Mouse (Mus musculus): ENCODE results near the gene Kbtbd8.

The Kbtbd8 gene

DNA sequence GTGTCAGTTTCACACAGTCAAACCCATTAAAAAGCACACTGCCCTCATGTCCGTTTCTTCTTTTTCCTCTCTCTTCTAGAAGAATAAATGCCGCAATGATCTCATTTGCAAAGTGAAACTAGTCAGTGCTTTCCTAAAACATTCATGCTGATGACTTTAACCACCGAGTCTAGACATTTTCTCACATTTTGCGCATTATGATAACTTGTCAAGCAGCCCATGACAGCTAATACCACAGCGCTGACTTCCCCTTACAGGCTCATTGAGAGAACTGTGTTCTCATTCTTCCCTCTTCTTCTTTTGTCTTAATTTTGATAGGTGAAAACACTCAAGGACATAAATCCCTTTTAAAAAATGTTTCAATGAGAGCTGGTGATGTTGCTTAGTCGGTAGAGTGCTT lies 52.4 kb downstream of the Kbtbd8 start:
- DNase-seq (ENCODE audit: inconsistent age in 2 of 2, low spot score in 1 of 2) = no peak

DNA sequence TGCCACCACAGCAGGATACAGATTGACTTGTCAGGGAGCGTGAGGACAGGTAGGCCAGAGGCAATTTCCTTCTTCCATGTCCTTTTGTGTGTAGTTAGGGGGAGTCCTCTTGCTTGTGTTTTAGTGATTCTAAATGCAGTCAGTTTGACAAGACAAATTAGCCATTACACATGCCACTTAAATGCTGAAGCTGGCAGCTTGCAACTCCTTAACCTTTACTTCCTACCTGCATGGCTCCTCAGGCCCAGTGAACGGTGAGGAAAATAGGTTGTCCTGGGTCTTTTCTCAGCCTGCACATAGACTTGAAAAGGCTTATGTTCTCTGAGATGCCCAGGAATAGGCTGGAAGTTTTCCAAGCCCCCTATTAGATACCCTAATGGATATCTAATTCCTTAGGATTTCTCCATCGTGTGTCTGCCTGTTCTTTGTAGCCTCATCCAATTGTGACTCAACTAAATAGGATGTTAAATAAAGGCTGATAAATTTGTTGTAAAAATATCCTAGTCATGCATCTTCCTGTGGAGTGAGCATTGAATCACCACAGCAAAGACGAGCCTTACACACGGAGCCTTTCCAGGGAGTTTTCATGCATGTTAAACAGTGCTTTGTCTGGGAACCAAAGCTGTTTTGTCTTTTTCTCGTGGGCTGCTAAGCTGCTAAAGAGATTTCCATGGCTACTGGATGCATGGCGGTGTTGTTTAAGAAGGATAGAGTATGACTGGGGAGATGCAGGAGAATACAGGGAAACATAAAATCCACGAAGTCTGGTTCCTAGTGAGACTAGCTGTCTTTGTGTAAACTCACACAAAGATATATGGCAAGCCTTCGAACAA lies 57.5 kb downstream of the Kbtbd8 start:
- DNase-seq (ENCODE audit: inconsistent age in 2 of 2, low spot score in 1 of 2) = no peak

Measured in adrenal gland, adult (tissue).